Mouse (Mus musculus) right cerebral cortex, postnatal 25 days (tissue): ENCODE results near the gene Adam6b.
"Not testable (repeated sequence)": the region's sequence is repeated elsewhere in the genome, so short reads cannot be mapped to it uniquely, and the experiment has no call there.

Experiments used
- DNase-seq: peaks from one replicate; pipeline ENCODE4 v3.0.0; 2022

Gene Adam6b

DNA sequence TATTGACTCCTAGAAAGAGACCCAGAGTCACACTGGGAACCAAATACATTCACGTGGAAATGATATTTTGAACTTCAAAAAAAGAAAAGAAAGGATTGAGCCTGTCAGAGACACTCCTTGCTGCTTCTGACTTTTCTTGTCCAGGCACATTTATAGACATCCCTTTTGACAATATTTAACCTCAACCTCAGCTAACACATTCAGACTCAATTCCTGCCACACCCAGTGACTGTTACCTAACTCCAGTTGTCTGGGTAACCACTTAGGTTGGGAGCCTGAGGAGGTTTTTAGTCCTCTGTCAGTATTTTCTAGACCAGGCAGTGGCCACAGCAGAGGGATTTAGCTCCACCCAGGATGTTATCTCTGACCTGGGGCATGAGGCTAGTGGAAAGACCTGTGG, at the start of gene Adam6b:
TSS of gene Adam6b (plus strand) at position 301 of the 400 bp plus-strand sequence.
- not testable (repeated sequence) for DNase-seq

DNA sequence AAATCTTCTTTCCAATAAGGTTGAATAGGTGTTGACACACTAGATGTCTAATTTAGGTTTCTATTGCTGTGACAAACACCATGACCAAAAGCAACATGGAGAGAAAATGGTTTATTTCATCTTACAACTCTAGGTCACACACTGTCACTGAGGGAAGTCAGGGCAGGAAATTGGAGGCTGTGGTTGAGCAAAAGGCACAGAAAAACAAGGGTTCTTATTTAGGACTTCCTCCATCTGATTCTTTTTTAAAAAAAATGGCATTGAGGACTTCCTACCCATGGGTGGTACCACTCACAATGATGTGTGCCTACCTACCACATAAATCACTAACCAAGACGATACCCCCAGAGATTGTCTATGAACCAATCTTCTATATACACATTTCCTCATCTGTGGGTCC, 43.2 kb upstream of the Adam6b start:
- no peak for DNase-seq

DNA sequence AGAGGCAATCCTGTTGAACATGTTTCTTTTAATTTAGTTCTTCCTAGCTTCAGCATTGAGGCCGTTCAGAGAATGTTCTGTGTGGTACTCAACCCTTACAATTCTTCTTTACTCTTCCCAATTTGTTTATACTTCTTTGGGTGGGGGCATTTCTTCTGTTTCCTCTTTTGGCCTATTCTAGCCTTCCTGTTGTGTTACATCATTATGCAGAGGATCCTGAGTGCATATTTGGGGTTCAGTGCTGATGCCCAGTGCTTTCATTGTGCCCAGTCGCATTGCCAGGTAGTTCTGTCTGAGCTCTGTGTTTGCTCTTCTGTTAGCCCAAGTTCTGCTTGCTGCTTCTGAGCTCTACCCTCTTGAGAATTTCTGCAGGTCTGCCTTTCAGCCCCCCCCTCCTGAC, 13.1 kb upstream of the Adam6b start:
- DNase-seq = no peak

DNA sequence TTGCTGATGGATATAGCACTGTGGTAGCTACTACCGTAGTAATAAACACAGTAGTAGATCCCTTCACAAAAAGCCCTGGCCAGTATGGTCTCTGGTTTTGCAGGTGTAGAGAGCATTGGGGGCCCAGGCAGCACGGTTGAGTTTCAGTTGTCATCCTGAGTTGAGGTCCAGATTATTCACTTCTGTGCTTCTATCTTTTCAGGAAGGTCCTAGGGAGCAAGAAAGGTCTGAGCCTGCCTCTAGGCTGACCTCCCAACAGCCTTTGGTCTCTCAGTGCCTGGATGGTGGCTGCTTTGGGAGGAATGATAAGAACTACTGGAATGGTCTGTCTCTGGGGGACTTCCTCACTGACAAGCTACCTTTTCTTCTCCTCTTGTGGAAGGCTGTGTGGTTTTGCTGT, 7.2 kb upstream of the Adam6b start:
- DNase-seq = no peak

DNA sequence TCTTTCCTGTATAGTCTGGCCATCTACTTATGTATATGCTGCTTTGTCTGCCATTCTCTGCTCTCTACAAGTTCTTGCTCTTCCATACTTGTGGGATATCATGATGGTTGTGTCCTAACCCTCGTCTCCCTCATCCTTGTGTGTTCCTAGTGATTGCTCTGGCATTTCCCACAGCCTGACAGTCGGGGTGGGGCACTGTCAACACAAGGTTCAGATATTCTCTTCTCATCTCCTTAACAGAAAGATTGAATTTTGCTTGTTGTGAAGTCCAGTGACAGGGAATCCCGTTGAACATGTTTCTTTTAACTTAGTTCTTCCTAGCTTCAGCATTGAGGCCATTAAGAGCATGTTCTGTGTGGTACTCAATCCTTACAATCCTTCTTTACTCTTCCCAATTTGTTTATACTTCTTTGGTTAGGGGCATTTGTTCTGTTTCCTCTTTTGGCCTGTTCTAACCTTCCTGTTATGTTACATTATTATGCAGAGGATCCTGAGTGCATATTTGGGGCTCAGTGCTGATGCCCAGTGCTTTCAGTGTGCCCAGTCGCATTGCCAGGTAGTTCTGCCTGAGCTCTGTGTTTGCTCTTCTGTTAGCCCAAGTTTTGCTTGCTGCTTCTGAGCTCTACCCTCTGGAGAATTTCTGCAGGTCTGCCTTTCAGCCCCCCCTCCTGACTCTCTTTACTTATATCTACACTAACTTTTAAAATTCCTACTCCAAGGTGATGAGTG, 6.5 kb upstream of the Adam6b start:
- no peak for DNase-seq

DNA sequence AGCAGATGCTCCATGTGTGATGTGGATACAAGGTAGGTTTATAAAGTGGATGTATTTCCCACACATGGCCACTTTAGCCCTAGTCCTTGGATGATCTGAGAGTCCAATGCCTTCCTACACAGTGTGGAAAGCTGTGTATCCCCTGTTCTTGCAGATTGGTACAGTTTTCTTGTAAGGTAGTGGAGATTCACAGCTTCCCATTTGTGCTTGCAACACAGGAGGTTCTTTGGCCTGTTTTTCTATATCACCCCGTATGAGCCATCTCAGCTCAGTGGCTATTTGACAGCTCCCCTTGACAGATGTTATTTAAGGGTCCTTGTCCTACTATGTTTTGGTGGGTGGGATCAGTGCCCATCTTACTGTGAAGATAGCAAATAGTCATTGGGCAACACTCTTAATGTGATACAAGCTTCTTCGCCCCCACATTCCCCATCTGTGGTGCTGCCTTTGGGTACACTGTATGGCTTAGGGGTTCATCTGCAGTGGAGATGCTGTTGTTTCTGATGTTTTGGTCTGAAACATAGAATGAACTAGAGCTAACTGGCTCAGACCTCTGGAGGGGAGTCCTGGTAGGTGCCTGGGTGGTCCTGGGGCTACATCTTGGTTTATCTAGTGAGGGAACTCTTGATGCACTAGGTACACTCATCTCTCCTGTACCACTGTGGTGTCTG, 5.7 kb upstream of the Adam6b start:
- no peak for DNase-seq

DNA sequence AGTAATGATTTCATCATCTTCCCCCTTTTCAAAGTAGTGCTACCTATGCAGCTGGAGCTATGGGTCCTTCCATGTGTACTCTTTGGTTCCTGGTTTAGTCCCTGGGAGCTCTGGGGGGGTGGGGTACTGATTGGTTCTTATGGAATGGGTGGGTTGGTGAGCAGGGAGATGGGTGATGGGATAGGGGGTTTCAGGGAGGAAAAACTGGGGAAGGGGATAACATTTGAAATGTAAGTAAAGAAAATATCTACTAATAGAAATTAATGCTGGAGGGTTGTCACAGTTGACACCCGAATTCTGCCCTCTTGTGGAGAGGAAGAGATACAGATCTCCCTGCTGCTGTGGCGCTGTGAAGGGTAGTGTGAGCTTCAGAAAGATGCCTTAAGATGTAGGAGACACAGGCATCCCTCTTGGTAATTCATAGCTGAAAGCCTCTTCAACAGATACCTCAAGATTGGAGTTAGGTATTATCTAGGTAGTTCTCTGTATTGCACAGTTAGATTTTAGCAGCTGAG, 4.3 kb upstream of the Adam6b start:
- DNase-seq = no peak

DNA sequence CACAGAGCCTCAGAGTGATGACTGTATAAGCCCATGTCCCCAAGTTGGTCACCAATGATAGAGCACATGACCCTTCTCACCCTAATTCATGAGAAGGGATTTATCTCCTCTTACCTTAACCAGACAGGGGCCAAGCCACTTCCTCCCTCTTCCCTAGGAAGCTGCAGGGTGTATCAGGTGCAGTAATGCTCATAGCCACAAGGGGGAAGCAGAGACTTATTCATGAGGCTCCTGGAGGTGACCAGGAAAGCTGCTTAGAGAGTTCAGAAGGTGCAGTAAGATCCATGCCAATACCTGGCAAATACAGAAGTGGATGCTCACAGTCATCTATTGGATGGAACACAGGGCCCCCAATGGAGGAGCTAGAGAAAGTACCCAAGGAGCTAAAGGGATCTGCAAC, 1.6 kb upstream of the Adam6b start:
- peak; percentile 17 for DNase-seq

DNA sequence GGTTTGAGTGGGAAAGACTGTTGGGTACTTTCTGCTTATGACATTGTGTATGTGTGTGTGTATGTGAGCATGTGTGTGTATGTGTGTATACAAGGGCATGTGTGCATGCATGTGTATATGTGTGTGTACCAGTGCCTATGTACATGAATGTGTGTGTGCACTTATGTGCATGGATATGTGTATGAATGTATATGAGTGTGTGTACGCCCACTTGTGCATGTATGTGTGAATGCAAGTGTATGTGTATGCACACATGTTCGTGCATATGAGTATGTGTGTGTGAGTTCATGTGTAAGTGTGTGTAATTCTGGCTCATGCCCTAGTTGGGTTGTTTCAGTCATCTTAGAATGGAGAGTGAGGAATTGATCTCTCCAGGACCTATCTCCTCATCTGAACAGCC, 36.6 kb downstream of the Adam6b start:
- no peak for DNase-seq
